Mouse (Mus musculus) gastrocnemius, adult 8-10 months (tissue): ENCODE measurements around the gene Ip6k2. TPM values are rescaled to one million over a fixed set of nuclear protein-coding genes. Genes with fewer than 3 reads are reported as not detected.

Experiments
- microRNA-seq: library from miRNA; unstranded; fragments of <30 nt; microRNA quantifications from one replicate; pipeline ENCODE4 v1.2.0, GENCODE M21; 2022
- total RNA-seq, 4 experiments: library from RNA; stranded (reverse); gene quantifications; 2 replicates each; pipeline ENCODE4 v1.2.4; 2022

Ip6k2 gene
- total RNA-seq, 4 experiments from 2014 or later: 12.0 to 15.8 (median 14.2) TPM

Small RNAs within 50 kb of the gene (microRNA-seq; reads per million reads assigned to microRNA genes)
- not detected for gene Gm23156

Other genes starting within 250 kb of the Ip6k2 start
- 10 to 100 TPM; 60.2 to 78.6 (median 63.1) TPM for gene Impdh2, start 223.5 kb upstream of the Ip6k2 start, total RNA-seq
- 10 to 100 TPM; 31.9 to 34.4 (median 33.0) TPM for gene Ndufaf3, start 216.4 kb upstream of the Ip6k2 start, total RNA-seq
- gene Dalrd3, start 213.9 kb upstream of the Ip6k2 start, total RNA-seq: 1 to 10 TPM; 6.0 to 9.1 (median 7.6) TPM
- 1 to 10 TPM; 6.6 to 8.4 (median 7.7) TPM for gene Wdr6, start 205.1 kb upstream of the Ip6k2 start, total RNA-seq
- 1 to 10 TPM; 3.8 to 5.5 (median 4.9) TPM for gene P4htm, start 186.1 kb upstream of the Ip6k2 start, total RNA-seq
- gene Arih2, start 134.4 kb upstream of the Ip6k2 start, total RNA-seq: 10 to 100 TPM; 68.7 to 85.9 (median 81.8) TPM
- gene Slc25a20, start 121.7 kb upstream of the Ip6k2 start, total RNA-seq: 10 to 100 TPM; 62.5 to 78.8 (median 68.7) TPM
- 100 to 1,000 TPM; 182 to 235 (median 191) TPM for gene Prkar2a, start 94.5 kb upstream of the Ip6k2 start, total RNA-seq
- gene Nckipsd, start 24.6 kb downstream of the Ip6k2 start, total RNA-seq: 1 to 10 TPM; 3.6 to 4.9 (median 4.2) TPM
- under 1 TPM in 1 of 4 experiments, not detected in 3; 0.05 TPM for gene Celsr3, start 42.5 kb downstream of the Ip6k2 start, total RNA-seq
- 10 to 100 TPM; 14.6 to 25.3 (median 16.4) TPM for gene Slc26a6, start 69.5 kb downstream of the Ip6k2 start, total RNA-seq
- under 1 TPM in 1 of 4 experiments, not detected in 3; 0.53 TPM for gene Tmem89, start 130.8 kb downstream of the Ip6k2 start, total RNA-seq
- 100 to 1,000 TPM; 799 to 932 (median 902) TPM for gene Uqcrc1, start 152.8 kb downstream of the Ip6k2 start, total RNA-seq
- gene Col7a1, start 169.8 kb downstream of the Ip6k2 start, total RNA-seq: 1 to 10 TPM; 1.2 to 3.1 (median 2.2) TPM
- gene Ucn2, start 202.2 kb downstream of the Ip6k2 start, total RNA-seq: 1 to 10 TPM in 1 of 4 experiments, under 1 TPM in 2, not detected in 1; 0.27 to 1.2 (median 0.51) TPM
- gene Pfkfb4, start 208.0 kb downstream of the Ip6k2 start, total RNA-seq: 10 to 100 TPM; 21.5 to 37.8 (median 35.0) TPM